In the genomic region with DNA sequence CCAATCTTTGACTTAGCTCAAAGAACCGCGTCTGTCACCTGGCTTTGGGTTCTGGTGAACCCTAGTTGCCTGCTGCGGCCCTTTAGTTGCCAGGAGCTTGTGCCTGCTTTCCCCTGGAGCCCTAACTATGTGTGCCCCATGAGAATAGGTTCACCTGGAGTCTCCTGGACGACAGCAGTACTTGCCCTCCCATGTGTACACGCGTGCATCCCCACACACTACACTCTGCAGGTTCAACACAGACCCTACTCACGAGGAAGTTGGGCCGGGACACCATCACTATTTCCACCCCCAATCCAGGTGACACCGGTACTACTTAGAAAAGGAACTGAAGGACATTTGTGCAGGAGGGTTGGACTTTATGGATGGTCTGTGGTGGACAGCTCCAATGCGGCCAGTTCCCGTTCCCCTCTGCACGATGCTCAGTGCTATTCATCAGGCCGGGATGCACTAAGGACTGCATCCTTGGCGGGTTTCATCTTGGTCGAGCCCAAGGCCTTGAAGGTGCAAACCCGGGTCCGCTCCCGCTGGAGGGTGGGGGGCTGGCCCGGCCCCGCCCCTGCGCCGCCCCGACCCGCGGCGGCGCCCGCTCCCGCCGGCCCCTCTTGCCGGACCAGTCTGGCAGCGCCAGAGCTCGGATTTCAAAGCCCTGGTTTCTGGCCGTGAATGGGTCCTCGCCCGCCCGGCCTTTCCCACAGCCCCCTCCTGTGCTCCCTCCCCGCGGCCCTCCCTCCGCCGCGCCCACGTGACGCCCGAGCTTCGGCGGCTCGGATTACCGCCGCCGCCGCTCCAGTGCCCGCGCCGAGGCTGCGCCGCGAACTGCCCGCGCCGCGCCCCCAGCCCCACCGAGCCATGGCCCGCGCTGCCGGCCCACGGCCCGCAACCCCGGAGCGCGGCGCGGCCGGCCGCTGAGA, we compare ENCODE assay signal across 8 mouse cellular contexts. TPM values are rescaled to one million over a fixed set of nuclear protein-coding genes. Genes with fewer than 3 reads are reported as not detected.
A peak's percentile ranks its signal among the peaks of the same experiment; 100 is the strongest.
DNase-seq lines count a peak whose midpoint lies in the region; ATAC-seq and TF ChIP-seq lines count a peak whose summit lies in the region.

Gene Mtss1l (plus strand): TSS at position 792 of the 914 bp plus-strand sequence.

- H3K9me3 ChIP-seq in MEL (replicated peaks; ENCODE audit: insufficient read depth, low read length): no peaks in the 10 kb centered on the region
- no peaks in the 10 kb centered on the region for H3K9me3 ChIP-seq in forebrain, embryonic 15.5 days
- H3K9me3 ChIP-seq in lung, embryonic 16.5 days (ENCODE audit: control insufficient read depth, low read length): no peaks in the 10 kb centered on the region

- no peak for TF ChIP-seq EP300 in MEL (IDR thresholded peaks at IDR 0.05; ENCODE audit: low read depth in 1 of 2, low read length in 2 of 2)

- H3K27ac ChIP-seq in MEL (ENCODE audit: control insufficient read depth, low read depth, low read length): no peak within 1 kb of the TSS
- peak within 1 kb of the TSS; percentile 90 for H3K27ac ChIP-seq in forebrain, embryonic 15.5 days (replicated peaks)
- H3K27ac ChIP-seq in lung, embryonic 16.5 days (ENCODE audit: low read length): peak within 1 kb of the TSS; percentile 98

- TF ChIP-seq RAD21 in MEL (IDR thresholded peaks at IDR 0.05; ENCODE audit: low read depth, low read length): no peak

- no peak for TF ChIP-seq POLR2A in MEL (IDR thresholded peaks at IDR 0.05; ENCODE audit: control insufficient read depth in 1 of 2, insufficient read depth in 1 of 2, low read depth in 1 of 2, low read length in 2 of 2, poor library complexity in 1 of 2)

- peaks cover 2% of the 10 kb centered on the region; the same call in 1 of the 2 replicates for H3K79me2 ChIP-seq in MEL (ENCODE audit: control insufficient read depth, insufficient read depth, low read length, poor library complexity)

- no peak for TF ChIP-seq CTCF in MEL (IDR thresholded peaks at IDR 0.05 in 2 of 3, conservative IDR thresholded peaks at IDR 0.05 in 1 of 3; ENCODE audit: control insufficient read depth in 1 of 3, insufficient read depth in 1 of 3, low read depth in 2 of 3, low read length in 3 of 3, poor library complexity in 1 of 3, severe bottlenecking in 1 of 3)

- 3% methylated on average over 66 of the region's 75 CpGs for WGBS in forebrain, embryonic 15.5 days
- 4% methylated on average over 56 of the region's 75 CpGs for WGBS in lung, embryonic 16.5 days

- no peaks in the 10 kb centered on the region for H3K27me3 ChIP-seq in MEL (ENCODE audit: control insufficient read depth in 1 of 2, insufficient read depth in 2 of 2, low read length in 2 of 2)
- no peaks in the 10 kb centered on the region for H3K27me3 ChIP-seq in forebrain, embryonic 15.5 days
- H3K27me3 ChIP-seq in lung, embryonic 16.5 days (ENCODE audit: control insufficient read depth, insufficient read depth, low read depth, low read length): no peaks in the 10 kb centered on the region

- no peaks in the 10 kb centered on the region for H3K36me3 ChIP-seq in MEL (ENCODE audit: control insufficient read depth in 1 of 2, insufficient read depth in 2 of 2, low read length in 2 of 2)
- H3K36me3 ChIP-seq in forebrain, embryonic 15.5 days: no peaks in the 10 kb centered on the region
- H3K36me3 ChIP-seq in lung, embryonic 16.5 days (ENCODE audit: control insufficient read depth, insufficient read depth, low read length): no peaks in the 10 kb centered on the region

- peak within 1 kb of the TSS; percentile 91 for H3K4me2 ChIP-seq in forebrain, embryonic 15.5 days (replicated peaks)
- H3K4me2 ChIP-seq in lung, embryonic 16.5 days (ENCODE audit: low read depth, low read length): peak within 1 kb of the TSS; percentile 90

- intact Hi-C loops in heart, postnatal 25 days (cut with DNase I): no loop called here

- peak within 1 kb of the TSS; percentile 79 for H3K9ac ChIP-seq in MEL (ENCODE audit: control insufficient read depth, low read depth, low read length, poor library complexity, severe bottlenecking)
- peak within 1 kb of the TSS; percentile 93 for H3K9ac ChIP-seq in forebrain, embryonic 15.5 days (replicated peaks)
- H3K9ac ChIP-seq in lung, embryonic 16.5 days (ENCODE audit: low read length): peak within 1 kb of the TSS; percentile 97

- ATAC-seq in forebrain, embryonic 15.5 days (replicated peaks): peak; percentile 70
- peak; percentile 83 for ATAC-seq in lung, embryonic 16.5 days (ENCODE audit: low read depth)
- ATAC-seq in erythroid progenitor cell, adult 5-6 weeks (replicated peaks; ENCODE audit: low FRiP score, poor library complexity, severe bottlenecking): no peak

- peaks cover 0 to 5% of the 10 kb centered on the region in 2 experiments; a peak in 1 of 4 replicates for H3K4me1 ChIP-seq in MEL (ENCODE audit: control insufficient read depth in 1 of 2, insufficient read depth in 2 of 2, low read length in 2 of 2)
- peaks cover 73% of the 10 kb centered on the region for H3K4me1 ChIP-seq in forebrain, embryonic 15.5 days
- peaks cover 87% of the 10 kb centered on the region for H3K4me1 ChIP-seq in lung, embryonic 16.5 days (replicated peaks; ENCODE audit: control insufficient read depth, insufficient read depth, low read length)

- peak within 1 kb of the TSS; percentile 70 to 95 for H3K4me3 ChIP-seq in MEL (ENCODE audit: control insufficient read depth in 1 of 2, insufficient read depth in 1 of 2, low read depth in 2 of 2, low read length in 2 of 2)
- H3K4me3 ChIP-seq in forebrain, embryonic 15.5 days: peak within 1 kb of the TSS; percentile 83
- peak within 1 kb of the TSS; percentile 85 for H3K4me3 ChIP-seq in lung, embryonic 16.5 days (ENCODE audit: low read length)

- DNase-seq in MEL (ENCODE audit: low read depth, low spot score): peak; percentile 40
- DNase-seq in cerebellum, adult 11 months: peak; percentile 83
- peak; percentile 70 for DNase-seq in heart, postnatal 25 days (ENCODE audit: low spot score)
- peak; percentile 72 to 74 for DNase-seq in layer of hippocampus, adult 8-10 months (ENCODE audit: low spot score in 2 of 2)
- DNase-seq in right cerebral cortex, adult 18-20 months: peak; percentile 82

TF ChIP-seq in MEL, 35 proteins besides CTCF, POLR2A, EP300 and RAD21:
- TF ChIP-seq HCFC1 (IDR thresholded peaks at IDR 0.05; ENCODE audit: low read depth, low read length) (no peak), USF1 (IDR thresholded peaks at IDR 0.05; ENCODE audit: low read depth, low read length) (peak; percentile 88), USF2 (IDR thresholded peaks at IDR 0.05; ENCODE audit: borderline replicate concordance in 1 of 2, insufficient read depth in 1 of 2, low read depth in 1 of 2, low read length in 2 of 2) (peak in 1 of 2 experiments; percentile 40; a peak in 1 of 4 replicates)

RNA-seq across cellular contexts. Expression of gene Mtss1l, which starts in this region (rescaled TPM):
- 0.62 and 1.2 TPM in 2 replicates for total RNA-seq in MEL (2012; rRNA removed)
- 1 to 10 TPM in 1 of 2 experiments, not detected in 1; 4.3 TPM for polyA plus RNA-seq in MEL (2012; ENCODE audit: insufficient read depth in 1 of 2, insufficient read length in 2 of 2, low read depth in 1 of 2, low replicate concordance in 2 of 2, missing spikeins in 1 of 2)
- 22.5 and 32.2 TPM in 2 replicates for polyA plus RNA-seq in forebrain, embryonic 15.5 days (2015; fragmentation: Nextera tagmentation; extraction: Ambion mirVana)
- total RNA-seq in heart, postnatal 25 days (2021): 10 to 100 TPM; 33.8 to 36.1 TPM
- 100 to 1,000 TPM; 209 to 246 (median 223) TPM for total RNA-seq in layer of hippocampus, adult 8-10 months (2022)
- polyA plus RNA-seq in lung, embryonic 16.5 days (2015; fragmentation: Nextera tagmentation; extraction: Ambion mirVana): 13.2 and 15.5 TPM in 2 replicates
- total RNA-seq in erythroid progenitor cell, adult 5-6 weeks (2015; ENCODE audit: low replicate concordance): not detected in 2 replicates
- total RNA-seq in erythroid progenitor cell, adult 5-6 weeks (2017; ENCODE audit: low replicate concordance): not detected in 2 replicates

Comparison
In these comparisons a context has a peak if more than half of its experiments do, and no peak if none do; other contexts are left out.
1. RNA of gene Mtss1l (total RNA-seq): 209 to 246 TPM in layer of hippocampus, adult 8-10 months and 33.8 to 36.1 TPM in heart, postnatal 25 days; 0.62 to 1.2 TPM in MEL and not detected in erythroid progenitor cell, adult 5-6 weeks; every median in the first group is over 10 times any median in the second.
2. RNA of gene Mtss1l (total RNA-seq): 209 to 246 TPM in layer of hippocampus, adult 8-10 months; 33.8 to 36.1 TPM in heart, postnatal 25 days; every median in the first group is over 4 times any median in the second.
3. Peak in every context shown above with its lines, with median percentiles within 50 percentile points of each other: DNase-seq, H3K4me3 ChIP-seq and H3K9ac ChIP-seq.